Mouse (Mus musculus): Measurements from ENCODE around the gene Jak1. TPM values are rescaled to one million over a fixed set of nuclear protein-coding genes. Genes with fewer than 3 reads are reported as not detected.

Gene Jak1
- polyA plus RNA-seq, 1 experiment from 2014 or later, result 77.0 TPM

- H3K9me3 ChIP-seq (ENCODE audit: control insufficient read depth, low read length), result no peaks in the 10 kb centered on the region
- no peak overlapping the region for H3K4me2 ChIP-seq (ENCODE audit: low read length)
- no peak overlapping the region for H3K27ac ChIP-seq (replicated peaks; ENCODE audit: low read depth, low read length)
- H3K27me3 ChIP-seq (ENCODE audit: control insufficient read depth, insufficient read depth, low read length), result no peaks in the 10 kb centered on the region
- H3K4me1 ChIP-seq (ENCODE audit: control insufficient read depth, insufficient read depth, low read length), result no peaks in the 10 kb centered on the region
- no peak overlapping the region for H3K4me3 ChIP-seq (replicated peaks; ENCODE audit: low read depth, low read length)
- no peaks in the 10 kb centered on the region for H3K36me3 ChIP-seq (ENCODE audit: control insufficient read depth, insufficient read depth, low read length)
- H3K9ac ChIP-seq (replicated peaks; ENCODE audit: low read length), result no peak overlapping the region
- no peak for DNase-seq
- no peak for ATAC-seq (ENCODE audit: low FRiP score, low TSS enrichment)
- 94% methylated on average over 2 of the region's 2 CpGs for WGBS
These were observed 68.7 kb downstream of the Jak1 start for GRCm38 (mm10) chr4:101196407-101196806.

- 88% methylated on average over 1 of the region's 1 CpGs for WGBS
- Histone ChIP-seq H3K27ac (replicated peaks; ENCODE audit: low read depth, low read length) (no peak overlapping the region), H3K36me3 (ENCODE audit: control insufficient read depth, insufficient read depth, low read length) (no peaks in the 10 kb centered on the region), H3K9me3 (ENCODE audit: control insufficient read depth, low read length) (no peaks in the 10 kb centered on the region), H3K4me2 (ENCODE audit: low read length) (no peak overlapping the region), H3K4me3 (replicated peaks; ENCODE audit: low read depth, low read length) (no peak overlapping the region), H3K9ac (replicated peaks; ENCODE audit: low read length) (no peak overlapping the region), H3K27me3 (ENCODE audit: control insufficient read depth, insufficient read depth, low read length) (no peaks in the 10 kb centered on the region), H3K4me1 (ENCODE audit: control insufficient read depth, insufficient read depth, low read length) (no peaks in the 10 kb centered on the region)
- ATAC-seq (ENCODE audit: low FRiP score, low TSS enrichment), result no peak
- no peak for DNase-seq
These were observed 70.9 kb downstream of the Jak1 start for GRCm38 (mm10) chr4:101194170-101194569.

GRCm38 (mm10) chr4:101192241-101192976 lies 72.7 kb downstream of the Jak1 start:
- no peak overlapping the region for H3K27ac ChIP-seq (replicated peaks; ENCODE audit: low read depth, low read length)
- 93% methylated on average over 5 of the region's 5 CpGs for WGBS
- no peak overlapping the region for H3K4me3 ChIP-seq (replicated peaks; ENCODE audit: low read depth, low read length)
- no peak overlapping the region for H3K4me2 ChIP-seq (ENCODE audit: low read length)
- ATAC-seq (ENCODE audit: low FRiP score, low TSS enrichment) (no peak), DNase-seq (no peak)
- no peak overlapping the region for H3K9ac ChIP-seq (replicated peaks; ENCODE audit: low read length)
- 0 out of 2 replicates have a peak, but pooled peaks cover 4% of the 10 kb centered on the region for H3K36me3 ChIP-seq (ENCODE audit: control insufficient read depth, insufficient read depth, low read length)
- H3K27me3 ChIP-seq (ENCODE audit: control insufficient read depth, insufficient read depth, low read length), result no peaks in the 10 kb centered on the region
- no peaks in the 10 kb centered on the region for H3K9me3 ChIP-seq (ENCODE audit: control insufficient read depth, low read length)
- H3K4me1 ChIP-seq (ENCODE audit: control insufficient read depth, insufficient read depth, low read length), result no peaks in the 10 kb centered on the region

- DNase-seq (no peak), ATAC-seq (ENCODE audit: low FRiP score, low TSS enrichment) (no peak)
- 86% methylated on average over 4 of the region's 4 CpGs for WGBS
- no peak overlapping the region for H3K9ac ChIP-seq (replicated peaks; ENCODE audit: low read length)
- H3K27ac ChIP-seq (replicated peaks; ENCODE audit: low read depth, low read length), result no peak overlapping the region
- no peaks in the 10 kb centered on the region for H3K9me3 ChIP-seq (ENCODE audit: control insufficient read depth, low read length)
- peaks cover 13% of the 10 kb centered on the region for H3K36me3 ChIP-seq (ENCODE audit: control insufficient read depth, insufficient read depth, low read length)
- no peak overlapping the region for H3K4me3 ChIP-seq (replicated peaks; ENCODE audit: low read depth, low read length)
- H3K27me3 ChIP-seq (ENCODE audit: control insufficient read depth, insufficient read depth, low read length), result no peaks in the 10 kb centered on the region
- H3K4me2 ChIP-seq (ENCODE audit: low read length), result no peak overlapping the region
- no peaks in the 10 kb centered on the region for H3K4me1 ChIP-seq (ENCODE audit: control insufficient read depth, insufficient read depth, low read length)
These were observed 77.7 kb downstream of the Jak1 start for GRCm38 (mm10) chr4:101187381-101187780.

- Histone ChIP-seq H3K9me3 (ENCODE audit: control insufficient read depth, low read length) (no peaks in the 10 kb centered on the region), H3K36me3 (ENCODE audit: control insufficient read depth, insufficient read depth, low read length) (peaks cover 13% of the 10 kb centered on the region), H3K4me3 (replicated peaks; ENCODE audit: low read depth, low read length) (no peak overlapping the region), H3K27ac (replicated peaks; ENCODE audit: low read depth, low read length) (no peak overlapping the region), H3K4me2 (ENCODE audit: low read length) (no peak overlapping the region), H3K27me3 (ENCODE audit: control insufficient read depth, insufficient read depth, low read length) (no peaks in the 10 kb centered on the region), H3K4me1 (ENCODE audit: control insufficient read depth, insufficient read depth, low read length) (no peaks in the 10 kb centered on the region), H3K9ac (replicated peaks; ENCODE audit: low read length) (no peak overlapping the region)
- 96% methylated on average over 5 of the region's 5 CpGs for WGBS
- no peak for ATAC-seq (ENCODE audit: low FRiP score, low TSS enrichment)
- DNase-seq, result no peak
These were observed 78.5 kb downstream of the Jak1 start for GRCm38 (mm10) chr4:101186591-101186990.

GRCm38 (mm10) chr4:101185216-101185615 lies 79.9 kb downstream of the Jak1 start:
- no peak overlapping the region for H3K27ac ChIP-seq (replicated peaks; ENCODE audit: low read depth, low read length)
- no peak overlapping the region for H3K4me3 ChIP-seq (replicated peaks; ENCODE audit: low read depth, low read length)
- no peaks in the 10 kb centered on the region for H3K27me3 ChIP-seq (ENCODE audit: control insufficient read depth, insufficient read depth, low read length)
- DNase-seq, result no peak
- H3K9me3 ChIP-seq (ENCODE audit: control insufficient read depth, low read length), result no peaks in the 10 kb centered on the region
- H3K4me1 ChIP-seq (ENCODE audit: control insufficient read depth, insufficient read depth, low read length), result no peaks in the 10 kb centered on the region
- no peak for ATAC-seq (ENCODE audit: low FRiP score, low TSS enrichment)
- no peak overlapping the region for H3K9ac ChIP-seq (replicated peaks; ENCODE audit: low read length)
- 71% methylated on average over 3 of the region's 3 CpGs for WGBS
- peaks cover 13% of the 10 kb centered on the region for H3K36me3 ChIP-seq (ENCODE audit: control insufficient read depth, insufficient read depth, low read length)
- H3K4me2 ChIP-seq (ENCODE audit: low read length), result no peak overlapping the region

GRCm38 (mm10) chr4:101182603-101183011 lies 82.5 kb downstream of the Jak1 start:
- no peaks in the 10 kb centered on the region for H3K27me3 ChIP-seq (ENCODE audit: control insufficient read depth, insufficient read depth, low read length)
- H3K4me3 ChIP-seq (replicated peaks; ENCODE audit: low read depth, low read length), result no peak overlapping the region
- no peaks in the 10 kb centered on the region for H3K9me3 ChIP-seq (ENCODE audit: control insufficient read depth, low read length)
- H3K36me3 ChIP-seq (ENCODE audit: control insufficient read depth, insufficient read depth, low read length), result peaks cover 10% of the 10 kb centered on the region
- H3K27ac ChIP-seq (replicated peaks; ENCODE audit: low read depth, low read length), result no peak overlapping the region
- H3K9ac ChIP-seq (replicated peaks; ENCODE audit: low read length), result no peak overlapping the region
- WGBS, result 76% methylated on average over 9 of the region's 9 CpGs
- no peaks in the 10 kb centered on the region for H3K4me1 ChIP-seq (ENCODE audit: control insufficient read depth, insufficient read depth, low read length)
- H3K4me2 ChIP-seq (ENCODE audit: low read length), result no peak overlapping the region
- DNase-seq, result no peak
- no peak for ATAC-seq (ENCODE audit: low FRiP score, low TSS enrichment)

- Histone ChIP-seq H3K4me1 (ENCODE audit: control insufficient read depth, insufficient read depth, low read length) (no peaks in the 10 kb centered on the region), H3K36me3 (ENCODE audit: control insufficient read depth, insufficient read depth, low read length) (peaks cover 10% of the 10 kb centered on the region), H3K9ac (replicated peaks; ENCODE audit: low read length) (no peak overlapping the region), H3K27me3 (ENCODE audit: control insufficient read depth, insufficient read depth, low read length) (no peaks in the 10 kb centered on the region), H3K4me3 (replicated peaks; ENCODE audit: low read depth, low read length) (no peak overlapping the region), H3K4me2 (ENCODE audit: low read length) (no peak overlapping the region), H3K9me3 (ENCODE audit: control insufficient read depth, low read length) (no peaks in the 10 kb centered on the region), H3K27ac (replicated peaks; ENCODE audit: low read depth, low read length) (no peak overlapping the region)
- WGBS, result 51% methylated on average over 5 of the region's 5 CpGs
- no peak for DNase-seq
- ATAC-seq (ENCODE audit: low FRiP score, low TSS enrichment), result no peak
These were observed 84.4 kb downstream of the Jak1 start for GRCm38 (mm10) chr4:101180681-101181080.

- no peaks in the 10 kb centered on the region for H3K4me1 ChIP-seq (ENCODE audit: control insufficient read depth, insufficient read depth, low read length)
- whole genome bisulfite sequencing, result 55% methylated on average over 6 of the region's 6 CpGs
- DNase-seq (peak; percentile 43), ATAC-seq (ENCODE audit: low FRiP score, low TSS enrichment) (no peak)
- H3K9ac ChIP-seq (replicated peaks; ENCODE audit: low read length), result no peak overlapping the region
- no peak overlapping the region for H3K4me2 ChIP-seq (ENCODE audit: low read length)
- peaks cover 10% of the 10 kb centered on the region for H3K36me3 ChIP-seq (ENCODE audit: control insufficient read depth, insufficient read depth, low read length)
- H3K4me3 ChIP-seq (replicated peaks; ENCODE audit: low read depth, low read length), result no peak overlapping the region
- no peaks in the 10 kb centered on the region for H3K27me3 ChIP-seq (ENCODE audit: control insufficient read depth, insufficient read depth, low read length)
- H3K27ac ChIP-seq (replicated peaks; ENCODE audit: low read depth, low read length), result no peak overlapping the region
- no peaks in the 10 kb centered on the region for H3K9me3 ChIP-seq (ENCODE audit: control insufficient read depth, low read length)
These were observed 85.2 kb downstream of the Jak1 start for GRCm38 (mm10) chr4:101179836-101180235.
